Mouse (Mus musculus) midbrain, embryonic 10.5 days (tissue): ENCODE data around the gene Gde1. TPM values are rescaled to one million over a fixed set of nuclear protein-coding genes. Genes with fewer than 3 reads are reported as not detected.

ENCODE experiments used
- DNase-seq: peaks from one replicate; pipeline ENCODE4 v3.0.0-alpha.2; 2017; ENCODE audit warnings: low spot score
- H3K27ac ChIP-seq: fragments of 300-500 bp; sonication (generic); replicated peaks from 2 replicates; pipeline ENCODE4 v1.5.1; 2016; ENCODE audit warnings: mild to moderate bottlenecking
- H3K27me3 ChIP-seq: fragments of 300-500 bp; sonication (generic); 2 replicates; pipeline ENCODE4 v1.6.1; 2016; ENCODE audit warnings: low read depth, mild to moderate bottlenecking; ENCODE audit not compliant: poor library complexity, severe bottlenecking
- H3K36me3 ChIP-seq: fragments of 300-500 bp; sonication (generic); 2 replicates; pipeline ENCODE4 v1.6.1; 2016; ENCODE audit warnings: mild to moderate bottlenecking, moderate library complexity
- H3K4me1 ChIP-seq: fragments of 300-500 bp; sonication (generic); 2 replicates; pipeline ENCODE4 v1.6.1; 2016
- H3K4me3 ChIP-seq: fragments of 300-500 bp; sonication (generic); 2 replicates; pipeline ENCODE4 v1.5.1; 2016; ENCODE audit warnings: mild to moderate bottlenecking, moderate library complexity
- H3K9me3 ChIP-seq: fragments of 300-500 bp; sonication (generic); replicated peaks from 2 replicates; pipeline ENCODE4 v1.6.1; 2016; ENCODE audit warnings: mild to moderate bottlenecking
- WGBS: fragments of 180-500 bp; shearing (Covaris S2); methylation state at CpG from one replicate; pipeline ENCODE4 v1.1.7; 2016; 5-methylcytosine and 5-hydroxymethylcytosine counted together
- polyA plus RNA-seq: library from polyadenylated mRNA; unstranded; fragments of >200 nt; fragmentation: Nextera tagmentation; extraction: Ambion mirVana; gene quantifications from 2 replicates; pipeline ENCODE4 v1.2.1, GENCODE M21; 2016

Gene Gde1
- polyA plus RNA-seq, 1 experiment from 2014 or later, result 78.0 TPM

GRCm38 (mm10) chr7:118703144-118703561 is 2.4 kb downstream of the Gde1 start:
- no peak overlapping the region for H3K4me3 ChIP-seq
- peaks cover 4% of the 10 kb centered on the region; the same call in 1 of the 2 replicates for H3K27me3 ChIP-seq
- 96% methylated on average over 15 of the region's 15 CpGs for WGBS
- no peaks in the 10 kb centered on the region for H3K9me3 ChIP-seq
- no peak for DNase-seq
- H3K4me1 ChIP-seq, result peaks cover 33% of the 10 kb centered on the region
- no peak overlapping the region for H3K27ac ChIP-seq
- H3K36me3 ChIP-seq, result peaks cover 30% of the 10 kb centered on the region

- Histone ChIP-seq H3K27ac (no peak overlapping the region), H3K9me3 (no peaks in the 10 kb centered on the region), H3K36me3 (peaks cover 72% of the 10 kb centered on the region), H3K4me3 (no peak overlapping the region), H3K27me3 (no peaks in the 10 kb centered on the region), H3K4me1 (peaks cover 7% of the 10 kb centered on the region)
- no peak for DNase-seq
- WGBS, result 96% methylated on average over 9 of the region's 9 CpGs
Measured at GRCm38 (mm10) chr7:118698882-118699281, 6.7 kb downstream of the Gde1 start.

GRCm38 (mm10) chr7:118697168-118697567 is 8.4 kb downstream of the Gde1 start:
- no peak for DNase-seq
- Histone ChIP-seq H3K9me3 (no peaks in the 10 kb centered on the region), H3K27me3 (no peaks in the 10 kb centered on the region), H3K4me1 (no peaks in the 10 kb centered on the region), H3K4me3 (no peak overlapping the region), H3K36me3 (peaks cover 78% of the 10 kb centered on the region), H3K27ac (no peak overlapping the region)
- WGBS, result 80% methylated on average over 4 of the region's 4 CpGs

GRCm38 (mm10) chr7:118696146-118696545 is 9.4 kb downstream of the Gde1 start:
- no peaks in the 10 kb centered on the region for H3K4me1 ChIP-seq
- no peak overlapping the region for H3K4me3 ChIP-seq
- H3K9me3 ChIP-seq, result no peaks in the 10 kb centered on the region
- DNase-seq, result no peak
- 95% methylated on average over 6 of the region's 6 CpGs for WGBS
- H3K27ac ChIP-seq, result no peak overlapping the region
- no peaks in the 10 kb centered on the region for H3K27me3 ChIP-seq
- peaks cover 79% of the 10 kb centered on the region for H3K36me3 ChIP-seq

GRCm38 (mm10) chr7:118691287-118691686 is 14.3 kb downstream of the Gde1 start:
- H3K4me1 ChIP-seq, result no peaks in the 10 kb centered on the region
- H3K27ac ChIP-seq, result no peak overlapping the region
- no peak for DNase-seq
- H3K36me3 ChIP-seq, result peaks cover 94% of the 10 kb centered on the region
- H3K4me3 ChIP-seq, result no peak overlapping the region
- WGBS, result 93% methylated on average over 2 of the region's 2 CpGs
- no peaks in the 10 kb centered on the region for H3K27me3 ChIP-seq
- no peaks in the 10 kb centered on the region for H3K9me3 ChIP-seq

- Histone ChIP-seq H3K27me3 (no peaks in the 10 kb centered on the region), H3K9me3 (no peaks in the 10 kb centered on the region), H3K36me3 (peaks cover 73% of the 10 kb centered on the region), H3K27ac (no peak overlapping the region), H3K4me1 (peaks cover 8% of the 10 kb centered on the region; the same call in 1 of the 2 replicates), H3K4me3 (no peak overlapping the region)
- DNase-seq, result no peak
- WGBS, result 88% methylated on average over 7 of the region's 7 CpGs
Measured at GRCm38 (mm10) chr7:118689088-118689487, 16.5 kb downstream of the Gde1 start.

- H3K27me3 ChIP-seq, result no peaks in the 10 kb centered on the region
- H3K4me3 ChIP-seq, result no peak overlapping the region
- no peaks in the 10 kb centered on the region for H3K9me3 ChIP-seq
- no peak overlapping the region for H3K27ac ChIP-seq
- DNase-seq, result peak; percentile 84
- H3K4me1 ChIP-seq, result peaks cover 8% of the 10 kb centered on the region; the same call in 1 of the 2 replicates
- WGBS, result 32% methylated on average over 5 of the region's 5 CpGs
- peaks cover 64% of the 10 kb centered on the region for H3K36me3 ChIP-seq
Measured at GRCm38 (mm10) chr7:118688199-118688598, 17.4 kb downstream of the Gde1 start.

- no peaks in the 10 kb centered on the region for H3K4me1 ChIP-seq
- no peaks in the 10 kb centered on the region for H3K36me3 ChIP-seq
- H3K27me3 ChIP-seq, result no peaks in the 10 kb centered on the region
- 90% methylated on average over 4 of the region's 4 CpGs for WGBS
- no peak overlapping the region for H3K4me3 ChIP-seq
- no peaks in the 10 kb centered on the region for H3K9me3 ChIP-seq
- no peak for DNase-seq
- no peak overlapping the region for H3K27ac ChIP-seq
Measured at GRCm38 (mm10) chr7:118676826-118677225, 28.8 kb downstream of the Gde1 start.

GRCm38 (mm10) chr7:118670142-118670541 is 35.4 kb downstream of the Gde1 start:
- Histone ChIP-seq H3K27me3 (no peaks in the 10 kb centered on the region), H3K4me1 (no peaks in the 10 kb centered on the region), H3K27ac (no peak overlapping the region), H3K36me3 (no peaks in the 10 kb centered on the region), H3K4me3 (no peak overlapping the region), H3K9me3 (no peaks in the 10 kb centered on the region)
- WGBS, result 72% methylated on average over 4 of the region's 4 CpGs
- DNase-seq, result no peak

- no peak for DNase-seq
- Histone ChIP-seq H3K27me3 (no peaks in the 10 kb centered on the region), H3K4me3 (no peak overlapping the region), H3K9me3 (peaks cover 10% of the 10 kb centered on the region), H3K27ac (no peak overlapping the region), H3K36me3 (no peaks in the 10 kb centered on the region), H3K4me1 (no peaks in the 10 kb centered on the region)
- WGBS, result 92% methylated on average over 2 of the region's 2 CpGs
Measured at GRCm38 (mm10) chr7:118667773-118668172, 37.8 kb downstream of the Gde1 start.

- WGBS, result 24% methylated on average over 6 of the region's 6 CpGs
- DNase-seq, result no peak
- Histone ChIP-seq H3K27me3 (no peaks in the 10 kb centered on the region), H3K27ac (peak overlapping the region; percentile 55), H3K36me3 (no peaks in the 10 kb centered on the region), H3K9me3 (no peaks in the 10 kb centered on the region), H3K4me3 (no peak overlapping the region), H3K4me1 (peaks cover 6% of the 10 kb centered on the region)
Measured at GRCm38 (mm10) chr7:118656730-118657129, 48.8 kb downstream of the Gde1 start.

GRCm38 (mm10) chr7:118652572-118653295 is 52.8 kb downstream of the Gde1 start:
- 86% methylated on average over 6 of the region's 6 CpGs for WGBS
- no peaks in the 10 kb centered on the region for H3K27me3 ChIP-seq
- H3K27ac ChIP-seq, result no peak overlapping the region
- no peak overlapping the region for H3K4me3 ChIP-seq
- peaks cover 12% of the 10 kb centered on the region for H3K4me1 ChIP-seq
- no peaks in the 10 kb centered on the region for H3K9me3 ChIP-seq
- no peaks in the 10 kb centered on the region for H3K36me3 ChIP-seq
- no peak for DNase-seq

- WGBS, result 78% methylated on average over 1 of the region's 1 CpGs
- H3K27me3 ChIP-seq, result no peaks in the 10 kb centered on the region
- no peak for DNase-seq
- H3K4me3 ChIP-seq, result no peak overlapping the region
- H3K4me1 ChIP-seq, result 0 out of 2 replicates have a peak, but pooled peaks cover 6% of the 10 kb centered on the region
- no peak overlapping the region for H3K27ac ChIP-seq
- H3K9me3 ChIP-seq, result no peaks in the 10 kb centered on the region
- H3K36me3 ChIP-seq, result no peaks in the 10 kb centered on the region
Measured at GRCm38 (mm10) chr7:118650891-118651290, 54.7 kb downstream of the Gde1 start.
